Mouse (Mus musculus) thymus, postnatal 0 days (tissue): ENCODE data around the gene Rps6kc1. TPM values are rescaled to one million over a fixed set of nuclear protein-coding genes. Genes with fewer than 3 reads are reported as not detected.
"Not testable (repeated sequence)": the region's sequence is repeated elsewhere in the genome, so short reads cannot be mapped to it uniquely, and the experiment has no call there.

Source experiments
- DNase-seq: peaks from one replicate; pipeline ENCODE4 v3.0.0-alpha.2; 2015; ENCODE audit warnings: low spot score
- polyA plus RNA-seq: library from polyadenylated mRNA; unstranded; fragments of >200 nt; fragmentation: Nextera tagmentation; extraction: Ambion mirVana; gene quantifications from 2 replicates; pipeline ENCODE4 v1.2.1, GENCODE M21; 2015

Gene Rps6kc1
- polyA plus RNA-seq, result 6.8 and 7.3 TPM in 2 replicates

DNA sequence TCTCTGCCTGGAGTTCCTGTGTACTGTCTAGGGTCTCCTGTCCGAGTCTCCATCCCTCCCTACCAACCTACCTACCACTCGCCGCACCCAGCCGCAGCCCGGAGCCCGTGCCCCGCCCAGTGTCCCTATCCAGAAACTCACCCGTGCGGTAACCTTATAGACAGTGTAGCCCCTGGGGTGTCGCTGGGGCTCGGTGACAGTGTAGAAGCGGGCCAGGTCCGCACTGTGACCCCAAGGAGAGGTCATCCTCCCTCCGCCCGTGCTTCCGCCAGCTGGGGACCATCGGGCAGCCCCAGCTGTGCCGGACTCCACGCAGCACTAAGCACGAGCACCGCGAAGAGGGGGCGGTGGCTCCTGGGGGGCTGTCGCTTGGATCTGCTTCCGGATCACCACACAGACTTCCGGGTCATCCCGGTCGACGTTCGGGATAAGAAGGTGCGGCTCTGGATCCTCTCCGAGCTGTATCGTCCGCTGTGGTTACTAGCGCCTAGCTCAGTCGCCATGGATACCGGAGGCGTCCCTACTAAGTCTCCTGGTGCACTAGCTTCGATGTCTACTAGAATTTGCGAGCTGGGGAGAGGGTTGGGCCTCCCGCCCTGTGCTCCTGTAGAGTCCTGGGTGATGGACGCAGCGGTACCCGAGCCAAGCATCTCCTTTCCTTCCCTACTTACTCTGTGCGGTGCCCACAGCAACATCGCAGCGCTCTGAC, at the start of gene Rps6kc1:
Gene Rps6kc1, minus strand, starts transcription at position 356 of the 709 bp plus-strand sequence.
- peak; percentile 70 for DNase-seq

DNA sequence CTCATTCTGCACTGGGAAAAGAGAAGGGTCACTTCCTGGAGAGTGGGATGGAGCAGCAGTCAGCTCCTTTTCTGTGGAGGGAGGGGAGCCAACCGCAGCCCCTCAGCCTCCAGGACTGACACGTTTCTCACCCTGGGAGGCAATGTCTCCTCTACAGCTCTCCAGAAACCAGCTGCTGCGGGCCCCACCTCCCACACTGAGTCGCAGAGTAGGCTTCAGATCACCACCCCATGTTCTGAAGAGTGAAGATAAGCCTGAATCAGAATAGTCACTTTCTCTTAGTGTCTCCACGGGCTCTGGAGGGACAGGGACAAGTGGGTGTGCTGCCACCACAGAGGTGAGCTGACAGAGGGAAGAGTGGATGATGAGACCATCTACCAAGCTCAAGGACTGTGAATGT, 47.3 kb upstream of the Rps6kc1 start:
- no peak for DNase-seq

DNA sequence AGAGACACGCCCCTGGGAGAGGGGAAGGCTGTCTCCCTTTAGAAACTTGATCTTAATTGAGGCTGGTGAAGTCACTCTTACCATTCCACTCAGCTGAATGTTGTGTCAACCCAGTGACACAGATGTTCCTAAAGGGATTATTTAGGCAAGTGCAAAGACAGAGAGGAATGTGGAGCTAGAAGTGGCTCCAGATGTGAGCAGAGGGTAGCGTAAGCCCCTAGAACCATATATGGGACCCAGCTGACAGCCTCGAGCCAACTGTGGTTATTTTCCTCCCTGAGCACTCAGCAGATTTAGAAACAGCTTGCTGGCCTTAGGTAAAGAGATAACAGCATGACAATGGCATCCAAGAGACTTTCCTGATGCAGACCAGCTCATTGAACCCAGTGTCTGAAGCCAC, 41.4 kb upstream of the Rps6kc1 start:
- DNase-seq, result no peak

DNA sequence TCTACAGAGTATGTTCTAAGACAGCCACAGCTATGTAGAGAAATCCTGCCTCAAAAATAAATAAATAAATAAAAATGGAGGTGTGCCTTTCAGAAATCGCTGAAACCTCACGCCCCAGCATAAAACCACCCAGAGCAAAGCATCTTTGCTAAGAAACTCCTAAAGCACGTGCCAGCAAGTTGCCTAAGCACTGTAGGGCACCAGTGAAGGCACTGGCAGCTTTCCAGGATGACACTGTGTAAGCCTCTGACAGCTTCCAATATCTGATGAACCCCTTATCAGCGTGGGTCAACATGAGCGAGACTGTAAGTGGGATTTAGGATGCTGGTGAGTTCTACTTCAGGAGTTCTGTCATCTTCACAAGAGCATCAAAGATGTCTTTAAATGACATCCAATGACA, 39.4 kb upstream of the Rps6kc1 start:
- DNase-seq, result no peak

DNA sequence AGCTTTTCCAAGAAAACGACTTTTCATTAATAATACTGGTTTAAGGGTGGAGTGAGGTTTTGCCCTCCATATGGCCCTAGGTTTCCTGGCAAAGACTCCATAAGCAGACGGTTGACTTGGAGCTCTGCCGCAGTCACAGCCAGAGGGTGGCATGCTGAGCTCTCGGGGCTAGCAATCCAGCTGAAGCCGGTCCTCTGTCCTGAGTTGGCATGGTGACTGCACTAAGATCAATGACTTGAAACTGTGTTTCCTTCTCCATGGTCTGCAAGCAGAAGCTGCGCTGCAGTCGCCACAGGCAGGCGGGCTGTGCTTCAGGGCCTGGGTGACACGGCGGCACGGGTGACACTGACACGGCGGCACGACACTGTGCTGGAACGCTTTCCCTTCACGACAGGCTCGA, 37.3 kb upstream of the Rps6kc1 start:
- DNase-seq, result no peak

DNA sequence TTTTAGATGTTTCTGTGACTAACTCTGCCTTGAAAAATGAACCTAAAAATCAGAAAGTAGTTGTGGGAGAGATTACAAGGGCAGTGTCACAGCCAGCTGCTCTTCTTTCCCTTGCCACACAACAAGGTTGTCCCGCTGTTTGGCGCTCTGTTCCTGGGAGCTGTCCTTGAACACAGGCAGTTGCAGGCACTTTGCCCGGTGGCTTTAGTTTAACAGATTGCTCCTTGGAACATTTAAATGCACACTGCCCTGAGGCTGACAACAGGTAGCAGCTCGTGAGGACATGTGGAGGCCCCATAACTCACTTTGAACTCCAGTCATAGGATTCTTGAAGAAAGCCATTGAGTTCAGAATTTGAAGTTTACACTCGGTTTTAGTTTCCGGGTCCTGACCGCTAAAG, 36.9 kb upstream of the Rps6kc1 start:
- DNase-seq, result no peak

DNA sequence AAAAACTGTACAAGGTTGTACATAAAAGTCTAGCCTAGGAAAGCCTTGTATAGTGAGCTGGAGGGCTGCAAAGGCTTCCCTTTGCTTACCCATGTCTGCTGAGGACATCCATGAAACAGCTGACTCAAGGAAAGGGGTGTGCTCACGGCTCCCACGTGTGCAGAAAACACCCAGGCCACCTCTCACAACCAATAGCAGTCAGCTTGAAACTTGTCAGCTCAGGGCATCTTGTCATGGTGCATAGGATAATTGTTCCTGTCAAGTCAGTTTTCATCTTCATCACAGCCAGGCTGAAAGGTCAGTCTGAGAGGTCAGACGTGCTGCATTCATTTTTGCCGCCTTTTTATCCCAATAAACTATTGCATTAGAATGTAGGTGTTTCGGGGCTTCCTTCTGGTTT, 36.4 kb upstream of the Rps6kc1 start:
- DNase-seq, result no peak

DNA sequence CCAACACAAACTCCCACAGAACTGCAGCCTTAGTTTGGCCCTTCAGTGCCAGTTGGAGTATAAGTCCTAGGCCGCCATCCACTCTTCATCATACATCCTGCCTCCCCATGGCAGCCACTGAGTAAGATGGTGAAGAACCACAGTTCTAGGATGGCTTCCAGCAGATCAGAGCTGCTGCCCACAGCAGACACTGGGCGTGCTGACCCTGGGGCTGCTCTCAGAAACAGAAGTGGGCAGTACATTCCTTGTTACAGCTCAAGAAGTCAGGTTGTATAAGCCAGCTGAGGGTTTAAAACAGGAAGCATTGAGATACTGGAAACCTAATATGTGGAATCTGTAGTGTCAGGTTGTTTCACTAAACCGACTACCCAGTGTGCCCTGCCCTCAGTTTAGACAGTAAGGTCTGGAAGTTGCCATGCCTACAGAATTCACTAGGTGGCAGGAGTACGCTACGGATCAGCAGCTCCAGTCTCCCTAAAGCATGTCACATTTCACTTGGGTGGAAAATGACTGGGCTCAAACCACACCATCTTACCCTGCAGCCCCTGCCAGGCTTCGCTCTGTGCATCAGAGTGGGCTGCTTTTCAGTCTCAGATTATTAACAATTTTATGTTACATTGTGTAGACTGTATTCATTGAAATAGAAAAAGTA, 32.7 kb upstream of the Rps6kc1 start:
- DNase-seq, result peak; percentile 72

DNA sequence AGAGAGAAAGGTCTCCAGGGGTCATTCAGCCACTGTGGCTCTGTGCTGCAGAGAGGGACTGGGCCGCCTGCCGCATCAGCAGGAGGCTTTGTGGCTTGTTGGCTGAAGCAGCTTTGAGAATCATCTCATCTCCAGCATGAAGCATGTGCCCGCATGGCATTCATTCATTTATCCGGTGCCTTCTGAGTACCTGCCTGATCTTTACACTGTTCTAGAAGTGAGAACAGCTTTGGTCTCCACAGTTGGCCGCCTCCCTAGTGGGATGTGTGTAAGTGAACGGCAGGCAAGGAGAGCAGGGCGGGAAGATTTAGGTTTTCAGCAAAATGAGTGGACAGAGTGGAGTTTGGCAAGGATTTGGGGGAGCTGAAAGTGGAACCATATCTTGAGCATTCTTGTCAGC, 28.2 kb upstream of the Rps6kc1 start:
- no peak for DNase-seq

DNA sequence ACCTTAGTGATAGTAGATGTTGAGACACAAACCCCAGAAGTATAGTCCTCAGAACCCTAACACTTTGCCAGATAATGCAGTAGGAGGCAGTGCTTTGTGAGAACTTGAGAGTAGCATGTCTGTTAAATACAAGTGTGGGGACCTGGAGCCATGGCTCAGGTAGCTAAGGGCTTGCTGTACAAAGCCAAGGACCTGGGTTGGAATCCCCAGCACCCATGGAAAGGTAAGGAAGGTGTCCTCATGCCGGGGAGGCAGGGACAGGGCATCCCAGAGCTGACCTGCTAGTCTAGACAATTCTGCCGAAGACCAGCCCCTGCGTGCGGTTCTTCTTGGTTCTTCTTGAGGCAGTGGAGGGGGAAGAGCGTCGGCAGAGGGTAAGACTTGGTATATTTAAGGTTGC, 18.6 kb upstream of the Rps6kc1 start:
- no peak for DNase-seq

DNA sequence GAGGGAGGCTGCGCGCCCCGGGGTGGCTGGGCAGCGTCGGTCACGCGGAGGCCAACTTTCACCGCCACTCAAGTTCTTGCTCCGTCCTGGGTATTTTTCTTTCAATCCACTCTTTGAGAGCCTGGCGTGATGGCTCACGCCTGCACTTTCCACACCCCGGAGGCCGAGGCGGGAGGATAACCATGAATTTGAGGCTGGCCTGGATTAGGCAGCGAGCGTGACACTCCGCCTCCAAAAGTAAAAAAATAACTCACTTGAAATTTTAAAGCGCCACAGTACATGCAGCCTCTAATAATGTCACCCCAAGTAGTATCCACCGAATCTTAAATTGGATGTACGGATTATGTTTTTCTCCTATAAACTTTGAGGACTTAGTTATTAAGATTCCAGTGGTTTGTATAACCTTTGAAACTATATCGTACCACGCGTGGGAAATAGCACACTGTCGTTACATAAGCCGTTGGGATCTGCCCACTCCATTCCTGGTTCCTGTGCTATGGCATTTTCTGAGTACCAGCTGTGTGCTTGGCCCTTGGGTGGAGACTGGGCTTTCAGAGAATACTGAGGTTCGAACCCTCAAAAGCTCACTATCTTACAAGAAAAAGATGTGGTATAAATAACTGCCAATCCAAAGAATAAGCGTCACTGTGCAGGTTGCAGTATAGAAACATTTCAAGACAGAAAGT, 17.6 kb upstream of the Rps6kc1 start:
- no peak for DNase-seq

DNA sequence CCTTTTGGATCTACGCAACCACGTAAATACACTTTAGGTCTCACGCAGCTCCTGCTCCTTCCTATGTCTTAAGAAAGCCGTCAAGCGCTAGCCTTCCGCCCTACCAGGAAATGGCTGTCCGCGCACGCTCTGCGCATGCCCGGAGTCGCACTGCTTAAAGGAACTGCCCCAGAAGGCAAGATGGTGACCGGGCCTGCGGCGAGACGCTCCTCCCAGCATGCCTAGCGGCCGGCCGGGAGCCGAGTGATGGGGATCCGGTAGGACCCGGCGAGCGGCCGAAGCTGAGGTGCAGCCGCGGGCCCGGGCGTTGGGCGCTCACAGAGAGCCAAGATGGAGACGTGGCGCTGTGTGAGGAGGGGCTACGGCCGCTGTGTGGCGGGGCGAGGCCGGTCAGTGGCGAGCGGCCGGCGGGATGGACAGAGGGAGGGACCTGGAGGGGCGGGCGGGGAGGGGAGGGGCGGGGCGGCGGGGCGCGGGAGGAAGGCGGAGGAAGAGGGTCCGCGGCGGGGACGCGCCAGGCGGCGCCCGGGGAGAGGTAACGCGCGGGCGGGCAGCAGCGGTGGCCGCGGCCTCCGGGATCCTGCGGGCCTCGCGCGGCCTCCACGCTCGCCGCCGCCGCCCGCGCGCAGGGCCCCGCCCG, 16.9 kb upstream of the Rps6kc1 start:
- peak; percentile 98 for DNase-seq

DNA sequence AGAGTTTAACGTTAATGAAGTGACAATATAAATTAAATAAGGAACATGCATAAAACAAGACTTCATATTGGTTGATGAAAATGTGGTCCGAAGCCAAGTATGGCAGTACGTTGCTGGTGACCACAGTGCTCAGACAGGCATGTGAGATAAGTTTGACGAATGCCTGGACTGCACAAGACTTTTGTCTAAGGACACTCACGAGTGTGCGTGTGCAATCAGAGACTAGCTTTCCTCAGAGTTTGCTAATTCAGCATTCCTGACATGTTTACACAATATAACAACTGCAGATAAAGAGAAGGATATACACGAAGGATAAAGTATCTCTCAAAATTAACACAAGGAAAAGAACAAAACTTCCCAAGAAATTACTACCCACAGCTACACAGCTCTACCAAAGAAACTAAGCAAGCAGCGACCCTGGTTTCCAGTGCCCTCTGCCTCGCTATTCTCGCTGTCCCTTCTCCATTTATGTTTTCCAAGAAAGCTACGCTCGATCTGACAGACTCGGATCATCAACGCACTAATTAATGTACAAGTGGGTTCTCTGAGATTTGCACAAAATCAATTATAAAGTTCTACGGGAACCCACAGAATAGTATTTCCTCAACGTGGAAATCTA, 16.3 kb upstream of the Rps6kc1 start:
- DNase-seq, result peak; percentile 8

DNA sequence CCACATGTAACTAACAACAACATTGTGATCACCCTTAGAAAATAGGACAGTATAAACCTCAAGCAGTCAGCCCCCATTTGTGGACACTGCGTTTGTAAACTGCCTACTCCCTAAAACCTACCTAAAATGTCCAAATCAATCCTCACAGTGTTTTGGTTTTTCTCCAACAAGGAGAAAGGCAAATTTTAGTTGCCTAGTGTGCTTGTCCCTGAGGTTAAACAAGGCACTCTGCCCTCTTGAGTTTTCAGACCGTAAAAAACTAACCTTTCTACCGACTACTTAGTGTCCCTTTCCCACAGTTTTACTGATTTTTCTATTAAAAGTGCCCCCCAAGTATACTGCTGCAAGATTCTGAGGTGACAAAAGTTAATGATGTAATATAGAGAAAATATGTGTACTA, 15.7 kb upstream of the Rps6kc1 start:
- no peak for DNase-seq

DNA sequence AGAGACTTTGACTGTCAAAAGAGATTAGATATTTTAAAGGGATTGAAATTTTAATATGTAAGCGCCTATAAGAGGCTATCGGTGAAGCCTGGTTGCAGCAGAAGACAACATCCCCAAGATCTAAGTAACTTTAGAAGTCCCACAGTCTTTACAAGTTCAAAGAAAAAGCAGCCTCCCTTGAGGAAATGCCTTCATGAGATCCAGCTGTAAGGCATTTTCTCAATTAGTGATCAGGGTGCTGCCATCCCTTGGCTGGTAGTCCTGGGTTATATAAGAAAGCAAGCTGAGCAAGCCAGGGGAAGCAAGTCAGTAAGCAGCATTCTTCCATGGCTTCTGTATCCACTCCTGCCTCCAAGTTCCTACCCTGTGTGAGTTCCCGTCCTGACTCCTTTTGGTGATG, 13.2 kb upstream of the Rps6kc1 start, which contains the start of gene Angel2:
Gene Angel2, plus strand, starts transcription at position 301 of the 400 bp plus-strand sequence.
- DNase-seq, result not testable (repeated sequence)

DNA sequence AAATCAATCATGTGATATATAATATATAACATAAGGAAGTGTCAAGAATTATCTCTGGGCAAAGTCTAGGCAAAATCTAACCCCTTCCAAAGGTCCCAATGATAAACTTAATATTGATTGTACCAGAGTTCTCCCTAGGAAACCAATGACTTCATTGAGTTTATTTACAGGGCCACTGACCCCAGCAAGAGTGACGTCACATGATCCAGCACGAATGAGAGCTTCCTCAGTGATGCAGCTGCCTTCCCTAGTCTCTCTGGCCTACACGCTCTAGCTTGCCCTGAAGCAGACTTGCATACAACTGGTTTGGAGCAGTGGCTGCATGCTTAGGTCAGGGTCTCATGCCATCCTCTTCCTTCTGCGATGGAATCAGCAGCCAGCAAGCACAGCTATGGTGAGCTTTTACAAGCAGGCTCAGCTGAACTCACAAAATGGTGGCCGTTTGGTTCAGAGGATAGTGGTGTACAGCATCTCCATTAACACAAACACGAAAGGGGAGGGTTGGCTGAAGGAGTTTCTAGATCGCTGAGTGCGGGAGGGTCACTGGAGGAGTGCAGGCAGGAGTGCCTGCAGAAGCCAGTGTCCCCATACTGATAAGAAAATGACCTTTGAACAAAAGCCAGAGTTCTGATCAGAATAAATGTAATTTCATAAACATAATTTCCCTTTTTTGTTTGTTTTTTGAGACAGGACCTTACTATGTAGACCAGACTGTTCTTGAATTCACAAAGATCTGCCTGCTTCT, 8.3 kb upstream of the Rps6kc1 start:
- DNase-seq, result no peak

DNA sequence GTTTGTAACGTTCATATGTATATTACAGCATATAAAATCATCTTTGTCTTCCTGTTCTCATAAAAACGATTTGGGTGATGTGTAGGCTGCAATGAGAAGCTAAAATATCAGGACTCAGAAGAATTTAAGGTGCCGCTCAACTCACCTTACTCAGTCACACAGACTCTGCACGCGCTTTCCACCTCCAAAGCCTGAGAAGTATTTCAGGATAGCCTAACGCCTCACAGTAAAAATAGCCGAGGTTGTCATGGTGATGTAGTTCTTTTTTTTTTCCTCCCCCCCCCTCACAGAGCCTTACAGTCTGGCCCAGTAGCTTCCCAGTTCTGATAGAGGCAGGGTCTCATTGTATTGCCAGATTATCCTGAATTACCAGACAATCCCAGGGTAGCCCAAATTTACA, 7.4 kb upstream of the Rps6kc1 start:
- no peak for DNase-seq

DNA sequence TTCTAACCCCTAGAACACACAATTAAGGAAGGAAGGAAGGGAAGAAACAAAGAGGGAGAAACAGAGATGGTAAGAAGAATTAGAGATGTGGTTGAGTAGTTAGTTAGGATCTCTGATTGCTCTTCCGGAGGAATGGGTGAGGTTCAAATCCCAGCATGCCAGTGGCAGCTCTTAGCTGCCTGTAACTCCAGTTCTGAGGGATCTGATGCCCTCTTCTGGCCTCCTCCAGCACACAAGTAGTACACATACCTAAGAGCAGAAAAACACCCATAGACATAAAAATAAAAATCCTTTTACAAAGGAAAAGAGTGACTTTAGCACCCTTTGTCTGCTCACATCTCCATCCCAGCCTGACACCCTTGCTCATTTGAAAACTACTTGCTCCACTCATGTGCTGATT, 1.1 kb upstream of the Rps6kc1 start:
- no peak for DNase-seq

DNA sequence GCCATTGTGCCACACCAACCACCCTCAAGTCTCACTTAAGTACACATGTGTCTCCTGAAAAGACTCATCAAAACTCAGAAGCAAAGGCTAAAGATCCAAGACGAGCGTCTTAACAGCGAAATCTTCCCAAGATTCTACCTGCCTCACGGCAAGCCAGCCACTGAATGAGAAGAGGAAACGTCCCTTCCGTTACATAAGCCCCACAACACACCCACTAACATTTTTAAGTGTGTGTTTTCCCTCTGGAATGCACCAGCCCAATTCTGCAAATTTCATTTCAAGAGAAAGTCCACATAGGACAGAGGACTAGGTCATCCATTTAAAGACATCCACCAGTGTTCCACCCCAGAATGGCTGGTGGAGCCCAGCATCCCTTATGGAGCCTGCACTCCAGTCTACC, 734 bp downstream of the Rps6kc1 start:
- no peak for DNase-seq

DNA sequence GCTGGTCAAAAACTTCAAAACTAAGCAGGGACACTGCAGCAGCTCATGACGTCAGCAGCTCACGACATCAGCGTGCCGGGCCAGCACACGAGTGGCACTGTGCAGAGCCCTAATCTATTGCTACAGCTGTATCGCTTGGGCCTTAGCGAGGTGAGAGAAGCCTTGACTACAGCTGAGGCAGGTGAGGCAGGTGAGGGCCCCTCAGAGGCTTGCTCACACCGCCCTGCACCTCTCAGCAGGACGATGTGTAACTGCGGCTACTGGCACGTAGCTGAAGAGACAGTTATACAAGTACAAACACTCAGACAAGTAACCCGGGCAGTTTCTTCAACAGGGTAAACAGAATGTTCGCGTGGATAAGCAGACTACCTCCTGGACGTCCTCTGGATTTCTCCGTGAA, 6.9 kb downstream of the Rps6kc1 start:
- DNase-seq, result no peak

DNA sequence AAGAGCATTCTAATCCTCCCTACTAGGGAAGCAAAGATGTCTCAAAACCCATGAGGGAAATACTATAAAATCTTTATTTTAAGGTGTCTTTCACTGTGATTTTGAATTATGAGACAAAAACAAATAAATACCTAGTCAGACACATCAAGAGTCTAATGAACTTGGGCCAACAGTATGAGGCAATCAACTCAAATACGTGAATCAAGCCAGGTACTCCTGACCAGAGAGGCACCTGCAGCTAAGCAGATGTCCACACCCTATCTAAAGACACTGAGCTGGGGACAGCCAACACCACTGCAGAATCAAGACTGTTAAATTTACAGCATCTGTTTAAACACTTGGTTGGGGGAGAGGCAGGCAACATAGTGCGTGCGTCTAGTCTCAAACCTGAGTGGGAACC, 7.4 kb downstream of the Rps6kc1 start:
- DNase-seq, result no peak
